Mouse (Mus musculus): Measurements from ENCODE around the gene Pex10.

Pex10 gene

DNA sequence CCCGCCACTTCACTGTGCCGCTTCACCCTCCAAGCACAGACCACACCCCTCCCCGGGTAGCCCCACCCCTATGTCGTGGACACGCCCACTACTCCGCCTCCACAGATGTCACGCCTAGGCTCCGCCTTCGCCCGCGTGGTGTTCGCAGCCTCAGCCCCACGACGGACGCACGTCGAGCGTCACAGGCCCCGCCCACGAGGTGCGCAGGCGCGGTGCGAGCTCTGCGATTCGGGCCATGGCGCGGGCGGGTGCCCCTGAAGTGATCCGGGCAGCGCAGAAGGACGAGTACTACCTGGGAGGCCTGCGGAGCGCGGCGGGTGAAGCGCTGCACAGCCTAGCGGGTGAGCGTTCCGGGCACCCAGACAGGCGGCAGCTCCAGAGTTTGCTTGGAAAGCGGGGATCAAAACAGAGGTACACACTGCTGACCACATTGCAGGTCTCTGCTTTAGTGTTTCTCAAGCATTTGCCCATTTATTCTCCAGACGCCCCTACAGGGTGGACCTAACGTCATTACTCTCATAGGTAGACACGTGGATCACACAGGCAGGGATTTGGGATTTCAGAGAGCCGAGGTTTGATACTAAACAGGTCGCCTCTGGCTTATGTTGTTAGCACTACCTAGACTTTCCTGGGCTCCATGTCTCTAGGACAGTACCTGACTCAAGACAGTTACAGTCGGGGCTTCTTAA is at the start of gene Pex10:
Pex10 (plus strand) TSS at position 183 of the 689 bp plus-strand sequence.
- H3K4me1 ChIP-seq (replicated peaks; ENCODE audit: low read depth, low read length): peaks cover 77% of the 10 kb centered on the region
- H3K4me3 ChIP-seq (replicated peaks; ENCODE audit: low read length): peak within 1 kb of the TSS; percentile 92
- H3K36me3 ChIP-seq (ENCODE audit: insufficient read depth, low read length): peaks cover 44% of the 10 kb centered on the region
- H3K9me3 ChIP-seq (ENCODE audit: low read length): no peaks in the 10 kb centered on the region
- no peak for TF ChIP-seq CTCF (conservative IDR thresholded peaks at IDR 0.05; ENCODE audit: low read length)
- TF ChIP-seq POU5F1 (IDR thresholded peaks at IDR 0.05; ENCODE audit: borderline replicate concordance, low read length): no peak
- TF ChIP-seq NANOG (IDR thresholded peaks at IDR 0.05; ENCODE audit: borderline replicate concordance, low read length): no peak
- no peaks in the 10 kb centered on the region for H3K27me3 ChIP-seq (ENCODE audit: insufficient read depth, low read length)

DNA sequence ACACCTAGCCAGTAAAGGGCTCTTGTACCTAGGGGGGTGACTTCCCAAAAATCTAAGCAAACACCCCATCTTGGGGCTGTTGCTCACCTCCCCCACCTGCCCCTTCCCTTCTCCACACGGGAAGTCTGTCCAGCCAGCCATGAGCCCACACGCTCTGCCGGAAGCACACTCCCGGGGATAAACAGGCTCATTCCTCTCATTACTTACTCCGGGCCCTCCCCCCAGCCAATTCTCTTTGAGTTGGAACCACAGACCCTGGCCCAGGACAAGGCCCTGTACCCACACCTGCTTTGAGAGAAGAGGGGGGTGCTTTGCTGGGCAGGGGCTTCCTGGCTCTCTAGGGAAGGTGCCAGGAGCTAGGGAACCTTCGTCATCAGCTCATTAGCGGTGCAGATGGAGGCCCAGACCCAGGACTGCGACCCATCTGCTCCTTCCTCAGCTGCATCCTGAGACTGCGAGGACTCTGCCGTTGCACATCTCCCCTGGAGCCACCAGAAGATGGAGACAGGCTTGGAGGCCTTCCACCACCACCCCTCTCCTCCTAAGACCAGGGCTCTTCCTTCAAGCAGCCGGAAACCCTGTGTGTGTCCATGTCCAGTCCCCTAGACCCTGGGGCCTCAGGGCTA is 49.5 kb upstream of the Pex10 start:
- H3K36me3 ChIP-seq (ENCODE audit: insufficient read depth, low read length): no peaks in the 10 kb centered on the region
- H3K4me1 ChIP-seq (replicated peaks; ENCODE audit: low read depth, low read length): peaks cover 16% of the 10 kb centered on the region
- TF ChIP-seq CTCF (conservative IDR thresholded peaks at IDR 0.05; ENCODE audit: low read length): no peak
- TF ChIP-seq NANOG (IDR thresholded peaks at IDR 0.05; ENCODE audit: borderline replicate concordance, low read length): no peak
- TF ChIP-seq POU5F1 (IDR thresholded peaks at IDR 0.05; ENCODE audit: borderline replicate concordance, low read length): no peak

DNA sequence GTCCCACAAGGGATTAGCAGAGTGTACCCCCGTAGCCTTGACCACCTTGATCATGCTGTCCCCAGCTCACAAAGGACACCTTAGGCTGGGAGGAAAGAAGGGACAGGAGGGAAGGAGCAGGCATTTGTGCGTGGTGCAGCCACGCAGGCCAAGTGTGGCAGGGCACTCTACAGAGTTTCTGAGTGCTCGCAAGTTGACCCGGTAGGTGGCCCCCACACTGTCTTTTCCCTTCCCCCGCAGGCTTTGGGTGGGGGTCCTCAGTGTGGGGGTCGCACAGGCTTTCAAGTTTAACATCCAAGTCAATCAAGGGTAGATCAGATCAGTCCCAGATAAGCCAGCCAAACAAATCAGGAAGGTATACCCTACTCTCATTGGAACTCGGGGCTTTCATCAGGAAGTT is 48.8 kb upstream of the Pex10 start:
- H3K27me3 ChIP-seq (ENCODE audit: insufficient read depth, low read length): peaks cover 39% of the 10 kb centered on the region
- no peaks in the 10 kb centered on the region for H3K36me3 ChIP-seq (ENCODE audit: insufficient read depth, low read length)
- no peaks in the 10 kb centered on the region for H3K9me3 ChIP-seq (ENCODE audit: low read length)
- H3K4me3 ChIP-seq (replicated peaks; ENCODE audit: low read length): no peak overlapping the region
- H3K4me1 ChIP-seq (replicated peaks; ENCODE audit: low read depth, low read length): peaks cover 16% of the 10 kb centered on the region
- TF ChIP-seq NANOG (IDR thresholded peaks at IDR 0.05; ENCODE audit: borderline replicate concordance, low read length) (no peak), CTCF (conservative IDR thresholded peaks at IDR 0.05; ENCODE audit: low read length) (no peak), POU5F1 (IDR thresholded peaks at IDR 0.05; ENCODE audit: borderline replicate concordance, low read length) (no peak)

More for the DNA sequence above, 49.5 kb upstream of the Pex10 start:
- Histone ChIP-seq H3K4me3 (replicated peaks; ENCODE audit: low read length) (no peak overlapping the region), H3K9me3 (ENCODE audit: low read length) (no peaks in the 10 kb centered on the region), H3K27me3 (ENCODE audit: insufficient read depth, low read length) (peaks cover 39% of the 10 kb centered on the region)

DNA sequence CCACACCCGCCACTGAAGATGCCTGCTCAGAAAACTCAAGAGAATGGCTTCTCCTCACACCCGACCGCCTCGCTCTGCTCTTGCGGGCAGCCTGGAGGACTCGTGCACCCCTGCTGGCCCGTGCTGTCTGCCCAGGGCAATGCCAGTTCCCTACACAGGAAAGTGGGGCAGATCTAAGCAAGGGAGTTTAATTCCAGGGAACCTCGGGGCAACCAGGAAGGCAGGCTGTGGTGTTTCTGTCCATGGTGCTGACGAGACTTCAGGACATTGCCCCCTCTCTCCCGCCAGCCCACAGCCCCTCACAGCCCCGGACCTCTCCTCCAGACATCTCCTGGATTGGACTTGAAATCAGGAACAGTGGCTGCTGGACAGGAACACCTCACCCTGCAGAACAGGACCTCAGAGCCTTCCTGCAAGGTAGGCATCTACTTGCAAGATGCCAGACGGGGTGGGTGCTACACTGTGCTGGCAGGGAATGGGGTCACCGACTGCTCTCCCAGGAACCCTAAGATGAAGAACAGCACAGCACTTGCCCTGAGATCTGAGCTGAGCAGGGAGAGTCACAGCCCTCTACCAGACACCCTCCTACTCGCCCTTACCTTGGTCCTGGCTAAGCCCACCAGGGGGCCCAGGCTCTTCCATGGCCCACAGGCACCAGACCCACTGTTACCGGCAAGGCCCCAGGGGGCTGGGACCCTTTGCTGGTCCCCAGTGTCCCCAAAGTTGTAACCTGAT is 48.0 kb upstream of the Pex10 start:
- TF ChIP-seq NANOG (IDR thresholded peaks at IDR 0.05; ENCODE audit: borderline replicate concordance, low read length) (no peak), POU5F1 (IDR thresholded peaks at IDR 0.05; ENCODE audit: borderline replicate concordance, low read length) (no peak), CTCF (conservative IDR thresholded peaks at IDR 0.05; ENCODE audit: low read length) (no peak)

DNA sequence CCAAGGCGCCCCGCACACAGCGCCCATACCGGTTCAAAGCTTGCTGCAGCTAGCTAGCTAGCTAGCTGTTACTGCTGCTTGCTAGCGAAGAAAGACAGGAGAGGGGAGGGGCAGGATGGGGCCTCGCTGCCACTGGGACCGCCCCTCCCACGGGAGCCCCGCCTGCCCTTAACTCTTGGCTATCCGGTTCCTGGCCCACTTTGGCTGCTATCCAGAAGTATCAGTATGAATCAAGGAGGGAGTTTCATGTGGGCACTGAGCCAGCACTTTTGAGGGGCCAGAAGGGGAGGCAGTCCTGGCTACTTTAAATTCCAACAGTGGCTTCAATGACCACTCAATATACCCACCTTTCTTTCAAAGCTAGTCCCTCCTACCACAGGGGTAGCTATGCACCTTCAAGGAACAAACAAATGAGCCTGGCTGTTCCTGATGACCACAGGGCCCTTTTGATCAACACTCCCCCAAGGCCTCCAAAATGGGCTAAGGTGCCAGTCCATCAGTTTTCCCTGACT is 47.4 kb upstream of the Pex10 start:
- Histone ChIP-seq H3K36me3 (ENCODE audit: insufficient read depth, low read length) (no peaks in the 10 kb centered on the region), H3K27me3 (ENCODE audit: insufficient read depth, low read length) (peaks cover 35% of the 10 kb centered on the region), H3K9me3 (ENCODE audit: low read length) (no peaks in the 10 kb centered on the region), H3K4me1 (replicated peaks; ENCODE audit: low read depth, low read length) (peaks cover 17% of the 10 kb centered on the region), H3K4me3 (replicated peaks; ENCODE audit: low read length) (peak overlapping the region; percentile 32; the same call in 1 of the 2 replicates)
- TF ChIP-seq POU5F1 (IDR thresholded peaks at IDR 0.05; ENCODE audit: borderline replicate concordance, low read length) (no peak), NANOG (IDR thresholded peaks at IDR 0.05; ENCODE audit: borderline replicate concordance, low read length) (no peak), CTCF (conservative IDR thresholded peaks at IDR 0.05; ENCODE audit: low read length) (no peak)

More for the DNA sequence above, 48.0 kb upstream of the Pex10 start:
- Histone ChIP-seq H3K9me3 (ENCODE audit: low read length) (no peaks in the 10 kb centered on the region), H3K4me1 (replicated peaks; ENCODE audit: low read depth, low read length) (peaks cover 16% of the 10 kb centered on the region), H3K4me3 (replicated peaks; ENCODE audit: low read length) (peak overlapping the region; percentile 32), H3K27me3 (ENCODE audit: insufficient read depth, low read length) (peaks cover 38% of the 10 kb centered on the region), H3K36me3 (ENCODE audit: insufficient read depth, low read length) (no peaks in the 10 kb centered on the region)

DNA sequence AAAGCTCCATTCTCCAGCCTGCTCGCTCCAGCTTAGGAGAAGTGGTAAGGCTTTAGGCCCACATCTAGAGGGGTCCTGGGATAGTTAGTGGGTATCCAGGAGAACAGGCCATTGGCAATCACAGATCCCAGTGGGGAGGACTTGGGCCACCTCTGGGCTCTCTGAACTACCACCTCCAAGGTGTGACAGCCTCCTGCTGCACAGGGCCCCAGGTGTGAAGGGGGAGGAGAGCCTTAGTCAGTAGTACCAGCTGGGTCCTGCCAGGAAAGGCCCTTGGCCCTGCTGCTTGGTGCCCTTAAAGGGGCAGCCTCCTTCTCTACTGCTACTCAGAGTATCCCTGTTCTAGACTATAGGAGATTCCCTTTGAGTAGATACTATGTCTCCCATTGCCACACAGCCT is 46.7 kb upstream of the Pex10 start:
- Histone ChIP-seq H3K9me3 (ENCODE audit: low read length) (no peaks in the 10 kb centered on the region), H3K4me3 (replicated peaks; ENCODE audit: low read length) (no peak overlapping the region), H3K27me3 (ENCODE audit: insufficient read depth, low read length) (peaks cover 32% of the 10 kb centered on the region), H3K4me1 (replicated peaks; ENCODE audit: low read depth, low read length) (peaks cover 25% of the 10 kb centered on the region), H3K36me3 (ENCODE audit: insufficient read depth, low read length) (no peaks in the 10 kb centered on the region)
- TF ChIP-seq CTCF (conservative IDR thresholded peaks at IDR 0.05; ENCODE audit: low read length) (no peak), NANOG (IDR thresholded peaks at IDR 0.05; ENCODE audit: borderline replicate concordance, low read length) (no peak), POU5F1 (IDR thresholded peaks at IDR 0.05; ENCODE audit: borderline replicate concordance, low read length) (no peak)

DNA sequence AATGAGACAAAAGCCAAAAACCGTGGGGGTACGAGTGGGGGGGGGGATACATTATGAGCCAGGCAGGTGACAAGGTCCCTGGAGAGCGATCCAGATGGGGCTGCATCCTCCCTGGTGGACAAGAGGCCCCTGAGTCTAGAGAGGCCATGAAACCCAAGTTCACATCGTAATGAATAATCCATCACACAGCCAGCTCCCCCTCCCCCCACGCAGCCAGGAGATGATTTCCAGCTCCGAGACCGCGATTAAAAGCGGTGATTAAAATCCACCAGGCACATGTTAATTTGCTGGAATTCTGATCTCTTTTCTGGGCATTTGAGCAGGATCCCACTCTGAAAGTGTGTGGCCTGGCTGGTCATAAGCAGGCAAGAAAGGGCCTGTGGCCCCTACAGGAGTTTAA is 46.0 kb upstream of the Pex10 start:
- H3K4me3 ChIP-seq (replicated peaks; ENCODE audit: low read length): no peak overlapping the region
- H3K9me3 ChIP-seq (ENCODE audit: low read length): no peaks in the 10 kb centered on the region
- peaks cover 27% of the 10 kb centered on the region for H3K4me1 ChIP-seq (replicated peaks; ENCODE audit: low read depth, low read length)
- no peaks in the 10 kb centered on the region for H3K36me3 ChIP-seq (ENCODE audit: insufficient read depth, low read length)
- TF ChIP-seq POU5F1 (IDR thresholded peaks at IDR 0.05; ENCODE audit: borderline replicate concordance, low read length): no peak
- no peak for TF ChIP-seq NANOG (IDR thresholded peaks at IDR 0.05; ENCODE audit: borderline replicate concordance, low read length)
- no peak for TF ChIP-seq CTCF (conservative IDR thresholded peaks at IDR 0.05; ENCODE audit: low read length)
- H3K27me3 ChIP-seq (ENCODE audit: insufficient read depth, low read length): peaks cover 32% of the 10 kb centered on the region

DNA sequence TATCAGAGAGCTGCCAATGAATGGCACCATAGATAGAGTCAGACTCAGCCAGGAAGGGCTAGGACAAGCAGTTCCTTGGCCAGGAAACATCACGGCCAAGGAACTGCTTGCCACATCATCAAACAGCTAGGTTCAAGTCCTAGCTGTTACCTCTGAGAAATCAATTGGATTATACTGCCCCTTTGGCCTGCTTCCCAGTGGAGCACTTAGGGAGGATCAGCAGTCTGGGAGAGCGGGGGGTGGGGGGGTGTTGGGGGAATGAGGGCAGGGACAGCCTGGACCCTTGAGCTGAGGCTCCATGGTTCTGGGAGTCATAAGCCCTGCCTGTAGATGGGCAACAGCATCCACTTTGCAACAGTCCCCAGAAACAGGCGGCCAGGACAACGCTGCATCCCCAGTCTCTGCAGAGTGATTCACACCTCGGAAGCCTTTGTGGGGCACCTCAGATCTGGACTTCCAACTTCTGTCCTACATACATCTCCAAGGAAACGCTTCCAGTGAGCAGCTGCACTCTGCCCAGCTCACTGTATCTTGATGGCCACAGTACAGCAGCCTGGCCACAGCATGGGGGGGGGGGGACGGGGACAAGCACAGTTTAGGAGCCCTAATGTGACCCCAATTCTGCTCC is 44.5 kb upstream of the Pex10 start:
- TF ChIP-seq CTCF (conservative IDR thresholded peaks at IDR 0.05; ENCODE audit: low read length): no peak
- no peak for TF ChIP-seq POU5F1 (IDR thresholded peaks at IDR 0.05; ENCODE audit: borderline replicate concordance, low read length)
- no peak for TF ChIP-seq NANOG (IDR thresholded peaks at IDR 0.05; ENCODE audit: borderline replicate concordance, low read length)
- Histone ChIP-seq H3K36me3 (ENCODE audit: insufficient read depth, low read length) (no peaks in the 10 kb centered on the region), H3K27me3 (ENCODE audit: insufficient read depth, low read length) (peaks cover 31% of the 10 kb centered on the region), H3K4me1 (replicated peaks; ENCODE audit: low read depth, low read length) (peaks cover 27% of the 10 kb centered on the region), H3K9me3 (ENCODE audit: low read length) (no peaks in the 10 kb centered on the region), H3K4me3 (replicated peaks; ENCODE audit: low read length) (no peak overlapping the region)

Measured in E14TG2a.4 (cell line).